Mouse (Mus musculus): Measurements from ENCODE around the gene Slc27a5. TPM values are rescaled to one million over a fixed set of nuclear protein-coding genes. Genes with fewer than 3 reads are reported as not detected.

The Slc27a5 gene
- polyA plus RNA-seq, 1 experiment from 2014 or later: 0.11 TPM

- Histone ChIP-seq H3K9me3 (ENCODE audit: low read length) (no peaks in the 10 kb centered on the region), H3K27me3 (ENCODE audit: insufficient read depth, low read length) (no peaks in the 10 kb centered on the region), H3K4me1 (ENCODE audit: insufficient read depth, low read length) (no peaks in the 10 kb centered on the region), H3K36me3 (ENCODE audit: insufficient read depth, low read length) (no peaks in the 10 kb centered on the region), H3K27ac (ENCODE audit: low read length) (no peak overlapping the region), H3K4me3 (ENCODE audit: low read length) (no peak overlapping the region), H3K9ac (replicated peaks; ENCODE audit: low read length) (no peak overlapping the region), H3K4me2 (replicated peaks; ENCODE audit: low read depth, low read length) (no peak overlapping the region)
- no peak for ATAC-seq (ENCODE audit: low FRiP score, low TSS enrichment)
- 2% methylated on average over 3 of the region's 3 CpGs for WGBS
These were observed 5.8 kb downstream of the Slc27a5 start for GRCm38 (mm10) chr7:12992222-12992621.

GRCm38 (mm10) chr7:12987409-12988189, 10.4 kb downstream of the Slc27a5 start:
- Histone ChIP-seq H3K4me3 (ENCODE audit: low read length) (no peak overlapping the region), H3K27me3 (ENCODE audit: insufficient read depth, low read length) (no peaks in the 10 kb centered on the region), H3K4me2 (replicated peaks; ENCODE audit: low read depth, low read length) (no peak overlapping the region), H3K9me3 (ENCODE audit: low read length) (no peaks in the 10 kb centered on the region), H3K36me3 (ENCODE audit: insufficient read depth, low read length) (no peaks in the 10 kb centered on the region), H3K27ac (ENCODE audit: low read length) (no peak overlapping the region), H3K9ac (replicated peaks; ENCODE audit: low read length) (no peak overlapping the region), H3K4me1 (ENCODE audit: insufficient read depth, low read length) (no peaks in the 10 kb centered on the region)
- no peak for ATAC-seq (ENCODE audit: low FRiP score, low TSS enrichment)
- 75% methylated on average over 8 of the region's 8 CpGs for WGBS

- Histone ChIP-seq H3K9me3 (ENCODE audit: low read length) (no peaks in the 10 kb centered on the region), H3K27me3 (ENCODE audit: insufficient read depth, low read length) (no peaks in the 10 kb centered on the region), H3K27ac (ENCODE audit: low read length) (no peak overlapping the region), H3K4me2 (replicated peaks; ENCODE audit: low read depth, low read length) (no peak overlapping the region), H3K36me3 (ENCODE audit: insufficient read depth, low read length) (no peaks in the 10 kb centered on the region), H3K4me1 (ENCODE audit: insufficient read depth, low read length) (no peaks in the 10 kb centered on the region), H3K9ac (replicated peaks; ENCODE audit: low read length) (no peak overlapping the region), H3K4me3 (ENCODE audit: low read length) (no peak overlapping the region)
- WGBS: 90% methylated on average over 8 of the region's 8 CpGs
- ATAC-seq (ENCODE audit: low FRiP score, low TSS enrichment): no peak
These were observed 11.1 kb downstream of the Slc27a5 start for GRCm38 (mm10) chr7:12986906-12987305.

DNA sequence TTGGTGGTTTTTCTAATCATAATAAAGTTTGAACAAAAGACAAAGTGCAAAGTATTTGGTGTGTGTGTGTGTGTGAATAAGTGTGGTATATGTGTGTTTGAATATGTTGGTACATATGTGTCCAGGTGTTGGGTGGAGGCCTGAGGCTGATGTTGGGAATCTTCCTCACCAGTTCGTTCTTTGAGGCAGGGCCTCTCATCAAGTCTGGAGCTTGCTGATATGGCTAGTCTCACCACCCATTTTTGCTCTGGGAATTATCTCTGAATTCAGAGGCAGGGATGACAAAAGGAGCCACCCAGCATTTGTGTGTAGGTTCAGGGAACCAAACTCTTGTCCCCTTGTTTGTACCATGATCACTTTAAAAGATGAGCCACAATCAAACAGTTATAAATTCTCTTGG, 12.3 kb downstream of the Slc27a5 start:
- no peak for ATAC-seq (ENCODE audit: low FRiP score, low TSS enrichment)
- Histone ChIP-seq H3K9ac (replicated peaks; ENCODE audit: low read length) (no peak overlapping the region), H3K4me1 (ENCODE audit: insufficient read depth, low read length) (no peaks in the 10 kb centered on the region), H3K27me3 (ENCODE audit: insufficient read depth, low read length) (no peaks in the 10 kb centered on the region), H3K27ac (ENCODE audit: low read length) (no peak overlapping the region), H3K4me3 (ENCODE audit: low read length) (no peak overlapping the region), H3K4me2 (replicated peaks; ENCODE audit: low read depth, low read length) (no peak overlapping the region), H3K9me3 (ENCODE audit: low read length) (no peaks in the 10 kb centered on the region), H3K36me3 (ENCODE audit: insufficient read depth, low read length) (no peaks in the 10 kb centered on the region)
- WGBS: 83% methylated on average over 1 of the region's 1 CpGs

DNA sequence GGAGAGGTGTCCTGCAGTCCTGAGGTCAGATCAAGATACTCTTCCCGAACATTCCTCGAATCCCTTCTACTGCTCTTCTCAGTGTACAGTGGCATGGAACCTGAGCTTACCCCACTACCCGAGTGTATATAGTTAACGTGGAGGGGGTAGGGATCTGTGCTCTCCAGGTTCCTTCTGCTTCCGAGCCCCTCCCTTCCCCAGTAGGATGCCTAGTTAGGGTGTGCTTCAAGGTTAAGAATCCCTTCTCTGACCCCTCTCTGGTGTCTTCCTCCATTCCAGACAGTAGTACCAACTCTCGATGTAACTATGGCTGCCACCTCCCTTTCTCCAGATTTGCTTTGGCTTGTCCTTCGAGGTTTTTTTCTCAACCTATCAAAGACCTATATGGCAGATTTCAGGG, 17.7 kb downstream of the Slc27a5 start:
- Histone ChIP-seq H3K36me3 (ENCODE audit: insufficient read depth, low read length) (no peaks in the 10 kb centered on the region), H3K27ac (ENCODE audit: low read length) (no peak overlapping the region), H3K9ac (replicated peaks; ENCODE audit: low read length) (no peak overlapping the region), H3K27me3 (ENCODE audit: insufficient read depth, low read length) (no peaks in the 10 kb centered on the region), H3K4me3 (ENCODE audit: low read length) (no peak overlapping the region), H3K9me3 (ENCODE audit: low read length) (no peaks in the 10 kb centered on the region), H3K4me2 (replicated peaks; ENCODE audit: low read depth, low read length) (no peak overlapping the region), H3K4me1 (ENCODE audit: insufficient read depth, low read length) (peaks cover 15% of the 10 kb centered on the region)
- no peak for ATAC-seq (ENCODE audit: low FRiP score, low TSS enrichment)
- 77% methylated on average over 7 of the region's 7 CpGs for WGBS

DNA sequence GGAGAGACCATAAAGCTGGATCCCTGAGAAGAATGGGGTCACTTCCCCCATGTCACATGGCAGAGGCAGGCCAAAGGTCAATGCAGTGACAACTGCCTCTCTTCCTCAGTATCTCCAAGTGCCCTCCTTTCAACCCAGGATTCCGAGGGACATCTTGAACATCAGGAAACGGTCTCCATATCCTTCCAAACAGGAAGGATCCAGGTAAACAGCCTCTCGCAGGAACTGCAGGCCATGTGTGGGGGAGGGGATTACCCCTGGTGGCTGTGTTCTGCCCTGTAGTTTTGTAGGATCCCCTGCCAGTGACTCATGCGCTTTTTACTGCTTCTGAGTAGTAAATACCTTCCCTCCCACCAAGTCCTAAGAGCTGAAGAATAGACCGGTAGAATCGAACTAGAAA, 18.2 kb downstream of the Slc27a5 start:
- no peak overlapping the region for H3K9ac ChIP-seq (replicated peaks; ENCODE audit: low read length)
- ATAC-seq (ENCODE audit: low FRiP score, low TSS enrichment): no peak
- 52% methylated on average over 6 of the region's 6 CpGs for WGBS
- no peak overlapping the region for H3K4me3 ChIP-seq (ENCODE audit: low read length)
- H3K4me2 ChIP-seq (replicated peaks; ENCODE audit: low read depth, low read length): no peak overlapping the region
- peaks cover 15% of the 10 kb centered on the region for H3K4me1 ChIP-seq (ENCODE audit: insufficient read depth, low read length)
- H3K9me3 ChIP-seq (ENCODE audit: low read length): no peaks in the 10 kb centered on the region
- no peaks in the 10 kb centered on the region for H3K27me3 ChIP-seq (ENCODE audit: insufficient read depth, low read length)
- no peak overlapping the region for H3K27ac ChIP-seq (ENCODE audit: low read length)
- H3K36me3 ChIP-seq (ENCODE audit: insufficient read depth, low read length): no peaks in the 10 kb centered on the region

DNA sequence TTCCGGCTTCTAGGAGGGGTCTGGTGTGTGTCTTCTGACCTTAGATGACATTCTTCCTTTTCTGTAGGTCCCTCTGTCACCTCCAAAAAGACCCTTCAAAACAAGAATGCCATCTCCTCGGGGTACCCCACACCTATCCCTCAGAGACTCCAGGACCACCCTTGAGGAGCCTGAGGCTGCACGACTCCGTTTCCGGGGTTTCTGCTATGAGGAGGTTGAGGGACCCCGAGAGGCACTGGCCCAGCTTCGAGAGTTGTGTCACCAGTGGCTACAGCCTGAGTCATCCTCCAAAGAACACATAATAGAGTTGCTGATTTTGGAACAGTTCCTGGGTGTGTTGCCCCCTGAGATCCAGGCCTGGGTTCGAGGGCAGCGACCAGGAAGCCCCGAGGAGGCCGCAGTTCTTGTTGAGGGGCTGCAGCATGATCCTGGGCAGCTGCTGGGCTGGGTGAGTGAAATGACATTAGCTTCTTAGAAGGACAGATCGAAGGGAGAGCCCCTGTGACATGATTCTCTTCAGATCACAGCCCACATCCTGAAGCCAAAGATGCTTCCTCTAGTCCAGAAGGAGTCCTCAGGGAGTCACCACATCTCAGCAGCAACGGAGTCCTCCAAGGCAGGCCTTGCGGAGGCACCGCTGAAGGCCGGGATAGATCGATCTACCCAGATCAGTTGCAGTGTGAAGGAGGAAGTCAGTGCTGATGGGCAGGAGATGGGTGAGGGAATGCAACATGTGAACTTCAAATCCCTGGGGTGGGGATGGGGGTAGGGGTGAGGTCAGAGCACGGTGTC, 18.9 kb downstream of the Slc27a5 start:
- Histone ChIP-seq H3K27ac (ENCODE audit: low read length) (peak overlapping the region; percentile 90; the same call in 1 of the 2 replicates), H3K4me1 (ENCODE audit: insufficient read depth, low read length) (peaks cover 15% of the 10 kb centered on the region), H3K36me3 (ENCODE audit: insufficient read depth, low read length) (no peaks in the 10 kb centered on the region), H3K9ac (replicated peaks; ENCODE audit: low read length) (peak overlapping the region; percentile 78), H3K27me3 (ENCODE audit: insufficient read depth, low read length) (no peaks in the 10 kb centered on the region), H3K4me2 (replicated peaks; ENCODE audit: low read depth, low read length) (peak overlapping the region; percentile 78), H3K9me3 (ENCODE audit: low read length) (no peaks in the 10 kb centered on the region), H3K4me3 (ENCODE audit: low read length) (peak overlapping the region; percentile 74)
- ATAC-seq (ENCODE audit: low FRiP score, low TSS enrichment): no peak
- 75% methylated on average over 18 of the region's 18 CpGs for WGBS

DNA sequence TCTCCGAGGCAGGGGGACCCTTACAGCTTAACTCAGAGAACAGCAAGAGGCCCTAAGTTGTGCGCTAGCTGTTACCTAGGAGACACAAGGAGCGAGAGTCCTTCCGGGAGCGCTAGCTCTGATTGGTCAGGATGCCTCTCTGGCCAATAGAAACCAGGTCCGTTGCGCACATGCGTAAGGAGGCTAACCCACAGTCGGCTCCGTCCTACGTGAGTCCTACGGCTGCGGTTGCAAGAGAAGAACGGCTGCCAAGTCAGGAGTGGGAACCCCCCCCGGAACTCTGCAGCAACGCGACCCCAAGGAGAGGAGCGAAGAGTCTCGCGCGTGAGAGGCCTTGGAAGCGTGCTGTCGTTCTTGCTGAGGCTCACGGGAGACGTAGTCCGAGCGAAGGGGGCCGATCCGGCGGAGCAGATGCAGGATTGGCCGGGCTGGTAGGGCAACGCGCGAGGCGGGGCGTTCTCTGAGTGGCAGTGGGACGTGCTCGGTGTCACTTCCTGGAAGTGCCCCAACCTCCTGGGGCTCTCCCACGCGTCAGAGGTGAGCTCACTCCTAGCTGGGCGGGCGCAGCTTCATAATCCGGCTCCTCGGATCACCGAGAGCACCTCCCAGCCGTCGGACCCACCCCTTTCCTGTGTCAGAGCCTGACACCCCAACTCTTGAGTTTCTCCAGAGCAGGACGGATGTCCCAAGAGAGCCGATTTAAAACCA, 20.2 kb downstream of the Slc27a5 start, which contains the start of gene Zfp446:
Zfp446 (plus strand) TSS at position 167 of the 708 bp plus-strand sequence.
- Histone ChIP-seq H3K27me3 (ENCODE audit: insufficient read depth, low read length) (no peaks in the 10 kb centered on the region), H3K36me3 (ENCODE audit: insufficient read depth, low read length) (no peaks in the 10 kb centered on the region), H3K4me3 (ENCODE audit: low read length) (peak within 1 kb of the TSS; percentile 74), H3K4me2 (replicated peaks; ENCODE audit: low read depth, low read length) (peak within 1 kb of the TSS; percentile 78), H3K9ac (replicated peaks; ENCODE audit: low read length) (peak within 1 kb of the TSS; percentile 83), H3K4me1 (ENCODE audit: insufficient read depth, low read length) (peaks cover 15% of the 10 kb centered on the region), H3K27ac (ENCODE audit: low read length) (peak within 1 kb of the TSS; percentile 96), H3K9me3 (ENCODE audit: low read length) (no peaks in the 10 kb centered on the region)
- peak; percentile 98 for ATAC-seq (ENCODE audit: low FRiP score, low TSS enrichment)
- under 1% methylated on average over 49 of the region's 49 CpGs for whole genome bisulfite sequencing

DNA sequence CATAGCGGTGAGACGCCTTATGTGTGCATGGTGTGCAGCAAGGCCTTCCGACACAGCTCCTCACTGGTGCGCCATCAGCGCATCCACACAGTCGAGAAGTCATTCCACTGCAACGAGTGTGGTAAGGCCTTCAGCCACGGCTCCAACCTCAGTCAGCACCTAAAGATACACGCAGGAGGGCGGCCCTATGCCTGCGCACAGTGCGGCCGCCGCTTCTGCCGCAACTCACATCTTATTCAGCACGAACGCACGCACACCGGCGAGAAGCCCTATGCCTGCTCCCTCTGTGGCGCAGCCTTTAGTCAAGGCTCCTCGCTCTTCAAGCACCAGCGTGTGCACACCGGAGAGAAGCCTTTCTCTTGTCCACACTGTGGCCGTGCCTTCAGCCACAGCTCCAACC, 27.1 kb downstream of the Slc27a5 start:
- no peak for ATAC-seq (ENCODE audit: low FRiP score, low TSS enrichment)
- WGBS: 95% methylated on average over 25 of the region's 25 CpGs

More for the DNA sequence above, 27.1 kb downstream of the Slc27a5 start:
- H3K27ac ChIP-seq (ENCODE audit: low read length): no peak overlapping the region
- peaks cover 34% of the 10 kb centered on the region for H3K36me3 ChIP-seq (ENCODE audit: insufficient read depth, low read length)
- H3K4me3 ChIP-seq (ENCODE audit: low read length): no peak overlapping the region
- H3K4me1 ChIP-seq (ENCODE audit: insufficient read depth, low read length): peaks cover 8% of the 10 kb centered on the region
- H3K9ac ChIP-seq (replicated peaks; ENCODE audit: low read length): no peak overlapping the region
- no peak overlapping the region for H3K4me2 ChIP-seq (replicated peaks; ENCODE audit: low read depth, low read length)
- no peaks in the 10 kb centered on the region for H3K27me3 ChIP-seq (ENCODE audit: insufficient read depth, low read length)
- no peaks in the 10 kb centered on the region for H3K9me3 ChIP-seq (ENCODE audit: low read length)
